Mouse (Mus musculus) central nervous system, embryonic 18 days (tissue): ENCODE measurements around the gene Mettl5. TPM values are rescaled to one million over a fixed set of nuclear protein-coding genes. Genes with fewer than 3 reads are reported as not detected.

Experiments used
- polyA plus RNA-seq: library from polyadenylated mRNA; depleted of rRNA; stranded (reverse); fragments of >200 nt; gene quantifications from 2 replicates; pipeline ENCODE4 v1.2.3, GENCODE M21; 2012; rRNA removed

Gene Mettl5
- 9.6 and 11.5 TPM in 2 replicates for polyA plus RNA-seq

DNA sequence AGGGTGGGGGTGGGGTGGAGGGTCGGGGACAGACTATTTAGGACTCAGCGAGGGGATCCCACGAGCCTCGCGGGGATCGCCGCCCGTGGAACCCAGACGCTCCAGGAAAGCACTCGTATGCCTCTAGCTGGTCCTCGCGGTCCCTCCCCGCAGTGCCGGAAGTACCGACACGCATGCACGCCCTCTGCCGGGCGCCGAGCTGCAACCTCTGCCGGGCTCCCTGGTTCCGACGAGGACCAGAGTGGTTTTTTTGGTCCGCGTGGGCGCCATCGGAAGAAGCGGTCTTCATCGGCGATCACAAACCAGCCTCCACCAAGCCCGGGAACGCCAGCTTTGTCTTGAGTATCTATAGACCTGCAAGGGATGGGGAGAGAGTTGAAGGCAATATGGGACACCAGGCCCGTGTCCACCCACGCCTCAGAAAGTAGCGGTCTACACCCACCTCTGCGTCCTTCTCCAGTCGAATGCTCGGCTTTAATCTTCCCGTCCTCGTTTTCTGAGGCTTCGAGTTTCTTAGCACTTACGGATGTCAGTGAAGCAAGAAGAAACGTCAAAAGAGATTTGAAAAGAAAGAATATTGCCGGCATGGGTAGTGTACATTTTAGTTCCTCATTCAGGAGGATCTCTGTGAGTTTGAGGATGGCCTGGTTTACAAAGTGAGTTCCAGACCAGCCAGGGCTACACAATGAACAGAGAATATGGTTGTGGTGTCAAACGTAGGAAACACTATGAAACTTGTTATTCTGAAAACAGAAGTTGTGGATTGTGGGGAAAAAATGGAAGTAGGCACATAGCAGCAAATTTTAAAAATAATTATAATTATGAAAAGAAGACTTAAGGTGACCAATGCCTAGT is at the start of gene Mettl5:
Mettl5 (minus strand) TSS at position 165 of the 855 bp plus-strand sequence.

DNA sequence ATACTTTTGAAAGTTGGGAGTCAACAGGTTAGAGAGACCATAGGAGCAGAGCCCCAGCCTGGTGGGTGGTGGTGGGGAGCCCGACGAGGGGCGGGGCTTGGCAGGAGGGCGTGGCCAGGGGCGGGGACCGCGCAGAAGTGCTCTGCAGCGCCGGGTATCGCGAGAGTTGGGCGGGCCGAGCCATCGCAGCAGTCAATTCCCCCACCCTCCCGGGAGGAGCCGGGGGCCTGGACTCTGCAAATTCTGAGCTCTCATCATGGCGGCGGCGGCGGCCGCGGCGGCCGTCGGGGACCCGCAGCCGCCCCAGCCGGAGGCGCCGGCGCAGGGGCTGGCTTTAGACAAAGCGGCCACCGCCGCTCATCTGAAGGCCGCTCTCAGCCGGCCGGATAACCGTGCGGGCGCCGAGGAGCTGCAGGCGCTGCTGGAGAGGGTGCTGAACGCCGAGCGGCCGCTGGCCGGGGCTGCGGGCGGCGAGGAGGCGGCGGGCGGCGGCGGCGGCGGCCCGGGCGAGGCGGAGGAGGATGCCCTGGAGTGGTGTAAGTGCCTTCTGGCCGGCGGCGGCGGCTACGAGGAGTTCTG is 11.7 kb upstream of the Mettl5 start, which contains the start of gene Ubr3:
Ubr3 (plus strand) TSS at position 208 of the 579 bp plus-strand sequence.

DNA sequence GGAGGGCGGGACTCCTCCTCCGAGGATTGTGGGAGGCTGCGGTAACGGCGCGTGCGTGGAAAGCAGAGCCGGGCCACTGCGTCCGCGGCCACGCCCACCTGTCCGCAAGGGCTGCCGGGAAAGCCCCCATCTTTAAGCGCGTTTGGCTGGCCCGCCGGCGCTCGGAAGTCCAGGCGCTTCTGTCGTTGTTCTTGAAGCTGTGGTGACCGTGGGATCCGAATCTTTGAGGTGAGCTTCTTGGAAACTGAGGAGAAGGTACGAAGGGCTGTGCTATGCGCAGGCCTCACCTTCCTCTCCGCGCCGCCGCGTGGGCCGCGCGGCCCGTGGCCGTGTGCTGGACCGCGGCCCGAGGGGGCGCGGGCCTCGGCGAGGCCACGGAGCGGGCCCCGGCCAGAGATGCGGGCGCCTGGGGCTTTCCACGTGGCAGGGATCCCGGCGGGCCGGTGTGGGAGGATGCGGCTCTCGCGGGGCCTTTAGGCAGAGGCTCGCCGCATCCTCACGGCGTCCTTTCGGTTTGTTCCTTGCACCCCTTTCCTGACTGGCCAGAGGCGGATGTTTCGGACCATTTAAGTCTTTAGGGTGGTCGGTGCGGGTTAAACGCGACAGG is 23.8 kb downstream of the Mettl5 start, which contains the start of gene Ssb:
Ssb (plus strand) TSS at position 78 of the 607 bp plus-strand sequence.

DNA sequence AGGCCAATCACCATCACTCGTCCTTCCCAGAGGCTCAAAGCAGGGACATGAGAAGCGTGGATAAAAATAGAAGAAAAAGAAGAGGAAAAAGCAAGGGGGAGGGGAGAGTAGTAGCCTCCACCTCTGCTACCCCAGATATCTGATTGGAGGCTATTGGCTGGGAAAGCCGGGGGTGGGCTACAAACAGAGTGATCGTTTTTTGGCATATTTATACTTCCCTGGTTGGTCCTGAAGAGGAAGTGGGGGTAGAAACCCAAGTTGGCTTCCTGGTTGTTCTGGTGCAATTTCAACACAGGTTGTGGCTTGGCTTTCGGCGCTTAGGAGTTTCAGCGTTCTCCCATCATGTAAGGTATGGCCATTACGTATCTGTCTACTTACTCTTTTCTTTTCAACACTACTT is 63.7 kb downstream of the Mettl5 start, which contains the start of gene Klhl23:
Klhl23 (plus strand) TSS at position 234 of the 400 bp plus-strand sequence.

Other genes with a start within 250 kb of the Mettl5 start
- 30.8 and 33.9 TPM in 2 replicates for gene Bbs5, start 238.4 kb downstream of the Mettl5 start, polyA plus RNA-seq
- 0.23 and 2.8 TPM in 2 replicates for gene Klhl41, start 215.5 kb downstream of the Mettl5 start, polyA plus RNA-seq
- gene Fastkd1, start 172.1 kb downstream of the Mettl5 start, polyA plus RNA-seq: 17.6 and 18.5 TPM in 2 replicates
- gene Ppig, start 163.1 kb downstream of the Mettl5 start, polyA plus RNA-seq: 22.1 and 25.2 TPM in 2 replicates
- gene Ccdc173, start 96.0 kb downstream of the Mettl5 start, polyA plus RNA-seq: 2.3 and 2.5 TPM in 2 replicates
- gene Phospho2, start 96.0 kb downstream of the Mettl5 start, polyA plus RNA-seq: 30.7 and 32.5 TPM in 2 replicates
- gene Klhl23, start 63.7 kb downstream of the Mettl5 start, polyA plus RNA-seq: 67.5 and 71.3 TPM in 2 replicates
- gene Ssb, start 24.1 kb downstream of the Mettl5 start, polyA plus RNA-seq: 129 and 148 TPM in 2 replicates
- gene Ubr3, start 11.6 kb upstream of the Mettl5 start, polyA plus RNA-seq: 52.5 and 54.8 TPM in 2 replicates
- 1.1 and 1.5 TPM in 2 replicates for gene Myo3b, start 153.5 kb upstream of the Mettl5 start, polyA plus RNA-seq